Mouse (Mus musculus) mouse trophoblast stem cell (cell line): ENCODE measurements at regions not wholly inside any gene's neighbourhood (a gene's known extent, or its start where the extent isn't known, plus 50 kb on each side); places are given as distances from the start of the nearest gene placed in this dataset.

ENCODE experiments used
- in situ Hi-C, 2 experiments: fragments of 300-500 bp; cut with MseI, MboI; formaldehyde crosslinking; loops; 2 replicates in 1 of 2; 3 replicates in 1 of 2; pipeline ENCODE4 v1.15.1; 2025

DNA sequence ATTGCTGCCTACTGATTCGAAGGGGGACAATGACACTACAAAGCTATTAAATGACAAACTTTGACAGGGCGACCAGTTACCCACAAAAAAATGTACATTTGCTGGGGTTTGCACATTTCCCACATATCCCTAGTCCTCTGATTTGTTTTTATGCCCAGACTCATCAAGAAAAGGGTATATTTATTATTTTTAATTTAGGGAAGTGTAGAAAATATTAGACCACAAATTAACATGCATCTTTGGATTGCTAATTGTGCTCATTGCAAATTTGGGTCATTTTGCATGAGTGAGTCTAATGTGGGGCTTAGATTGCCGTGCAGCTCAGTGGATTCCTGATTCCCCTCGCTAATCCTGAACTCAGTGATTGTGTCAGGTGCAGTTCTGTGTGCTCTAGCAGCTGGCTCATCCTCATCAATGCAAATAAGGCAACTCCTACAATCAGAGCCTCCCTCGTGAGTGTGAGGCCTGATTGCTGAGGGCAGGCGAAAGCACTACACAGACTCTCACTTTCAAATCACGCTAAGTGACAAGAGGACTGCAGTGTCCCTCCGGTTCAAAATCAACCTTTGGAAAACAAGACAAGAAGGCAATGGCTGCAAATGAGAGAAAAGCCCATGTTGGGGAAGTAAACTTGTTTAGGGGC is 156.7 kb upstream of the Tmem161b start:
- in situ Hi-C loops = no loop called here

DNA sequence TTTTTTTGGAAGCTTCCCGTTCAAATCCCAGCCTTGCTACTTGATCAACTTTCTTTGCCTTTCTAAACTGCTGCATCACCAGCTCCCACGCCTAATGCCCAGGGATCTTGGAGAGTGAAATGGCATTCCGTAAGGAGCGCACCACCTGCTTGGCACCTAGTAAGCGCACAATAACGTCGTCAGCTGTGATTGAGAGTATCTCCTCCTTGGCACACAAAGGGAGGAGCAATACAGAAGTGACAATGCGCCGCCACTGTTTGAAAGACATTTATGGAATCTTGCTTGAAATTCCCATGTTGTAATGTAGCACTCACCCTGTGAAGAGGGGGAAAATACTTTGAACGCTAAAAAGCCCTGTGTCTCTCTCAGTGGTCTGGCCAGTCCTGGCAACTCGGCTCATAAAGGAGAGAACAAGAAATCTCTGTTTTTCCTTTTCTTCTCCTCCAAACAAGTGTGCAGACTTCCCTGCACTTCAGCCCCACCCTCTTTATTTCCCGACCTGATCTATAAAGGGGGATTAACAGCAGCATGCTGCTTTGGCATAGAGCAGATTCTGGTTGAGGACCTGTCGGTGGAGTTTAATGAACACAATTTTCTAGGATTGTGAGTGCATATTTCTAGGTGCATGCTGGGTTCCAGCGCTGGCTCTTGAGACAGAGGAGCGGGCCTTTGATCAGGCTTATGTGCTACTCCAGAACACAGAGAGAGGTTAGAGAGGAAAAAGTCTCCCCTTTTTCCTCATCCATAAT is 155.7 kb upstream of the Tmem161b start:
- in situ Hi-C loops = no loop called here

DNA sequence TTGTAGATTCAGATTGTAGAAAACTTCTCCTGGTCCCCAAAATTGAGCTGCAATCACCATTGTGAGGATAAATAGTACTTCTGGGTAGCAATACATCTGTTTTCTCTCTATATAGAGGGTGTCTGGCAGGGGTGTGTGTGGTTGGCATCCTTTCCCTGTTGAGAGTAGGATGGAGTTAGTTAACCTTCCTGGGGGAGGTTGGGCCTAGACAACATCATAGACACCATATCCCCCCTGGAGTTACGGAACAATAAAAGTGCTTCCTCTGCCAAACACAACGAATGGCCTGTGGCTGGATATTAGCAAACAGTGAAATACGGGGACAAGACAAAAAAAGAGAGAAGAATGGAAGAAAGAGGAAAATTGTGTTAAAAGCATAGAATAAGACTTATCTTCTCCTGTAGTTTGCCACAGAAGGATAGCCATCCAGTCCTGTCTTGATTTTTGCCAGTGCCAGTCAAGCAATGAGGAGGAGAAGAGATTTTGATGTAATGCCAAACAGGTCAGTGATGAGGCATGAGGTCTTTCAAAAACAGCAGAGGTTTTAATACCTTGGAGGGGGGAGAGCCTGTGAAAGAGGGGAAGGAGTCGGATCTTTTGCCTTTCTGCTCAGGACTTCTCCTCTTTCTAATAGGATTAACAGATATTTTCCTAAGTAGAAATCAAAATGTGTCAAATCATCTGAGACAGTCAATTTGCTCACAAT is 155.0 kb upstream of the Tmem161b start:
- in situ Hi-C loops = no loop called here

DNA sequence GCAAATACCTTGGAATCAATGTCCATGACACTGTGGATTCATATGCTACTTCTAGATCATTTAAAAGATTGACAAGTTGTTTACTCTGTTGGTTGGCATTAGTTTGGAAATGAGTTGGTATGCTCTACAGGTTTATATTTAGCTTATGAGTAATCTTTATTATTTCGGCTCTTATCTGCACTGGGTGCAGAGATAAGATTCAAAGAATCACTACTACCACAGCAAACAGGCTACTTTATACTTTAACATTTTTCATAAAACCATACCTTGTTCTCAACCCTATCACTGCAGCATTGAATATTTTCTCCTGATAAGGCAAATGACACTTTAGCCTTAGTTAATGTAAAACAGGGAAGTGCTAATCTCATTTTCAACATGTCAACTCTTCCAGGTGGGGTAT is 153.7 kb upstream of the Tmem161b start:
- in situ Hi-C loops = no loop called here
